Mouse (Mus musculus): ENCODE data around the gene Sf3a2. TPM values are rescaled to one million over a fixed set of nuclear protein-coding genes. Genes with fewer than 3 reads are reported as not detected.

Sf3a2 gene
- total and polyA plus RNA-seq, 2 experiments: 6.7 to 17.8 TPM

DNA sequence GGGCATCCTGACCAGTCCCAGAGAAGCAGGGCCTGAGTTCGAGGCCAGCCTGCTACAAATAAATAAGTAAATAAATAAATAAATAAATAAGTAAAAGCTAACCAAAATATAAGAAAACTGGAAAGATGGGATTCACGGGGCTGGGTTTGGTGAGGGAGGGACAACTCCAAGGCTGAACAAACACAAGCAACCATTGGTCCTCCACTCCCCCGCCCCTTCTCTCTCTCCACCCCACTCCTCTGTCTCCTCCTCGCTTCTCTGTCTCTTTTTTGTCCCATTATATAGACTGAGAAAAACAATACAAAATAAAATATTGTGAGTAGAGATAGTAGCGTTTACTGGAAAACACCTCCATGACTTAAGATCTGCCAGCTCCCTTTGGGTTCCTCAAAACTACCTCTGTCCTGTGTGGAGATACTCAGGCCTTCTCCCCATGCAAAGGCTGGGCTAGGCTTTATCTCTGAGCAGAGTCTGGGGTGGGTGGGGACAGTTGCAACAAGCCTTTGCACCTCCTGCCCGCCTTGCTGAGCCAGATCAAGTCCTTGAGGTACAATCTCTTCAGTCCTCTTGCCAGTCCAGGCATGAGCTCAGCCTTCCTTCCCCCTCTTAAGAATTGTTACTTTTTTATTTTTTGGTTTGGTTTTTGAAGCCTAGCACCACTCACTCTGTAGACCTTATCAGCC is 20.7 kb downstream of the Sf3a2 start:
- H3K4me1 ChIP-seq (ENCODE audit: control insufficient read depth, insufficient read depth, low read length): peaks cover 7% of the 10 kb centered on the region; the same call in 1 of the 2 replicates
- no peak for TF ChIP-seq CTCF (IDR thresholded peaks at IDR 0.05; ENCODE audit: low read depth, low read length)
- H3K27me3 ChIP-seq (ENCODE audit: control insufficient read depth, insufficient read depth, low read length): no peaks in the 10 kb centered on the region
- H3K4me3 ChIP-seq (ENCODE audit: insufficient read depth, low read depth, low read length): no peak overlapping the region
- no peaks in the 10 kb centered on the region for H3K79me2 ChIP-seq (ENCODE audit: control insufficient read depth, insufficient read depth, low read length)
- H3K36me3 ChIP-seq (ENCODE audit: control insufficient read depth, insufficient read depth, low read length): no peaks in the 10 kb centered on the region
- H3K27ac ChIP-seq (replicated peaks; ENCODE audit: insufficient read depth, low read depth, low read length): peak overlapping the region; percentile 65
- no peak overlapping the region for H3K9ac ChIP-seq (ENCODE audit: low read depth, low read length)
- peak; percentile 70 for DNase-seq (ENCODE audit: extremely low read depth, low read depth, low spot score)
- 43% methylated on average over 6 of the region's 6 CpGs for WGBS

DNA sequence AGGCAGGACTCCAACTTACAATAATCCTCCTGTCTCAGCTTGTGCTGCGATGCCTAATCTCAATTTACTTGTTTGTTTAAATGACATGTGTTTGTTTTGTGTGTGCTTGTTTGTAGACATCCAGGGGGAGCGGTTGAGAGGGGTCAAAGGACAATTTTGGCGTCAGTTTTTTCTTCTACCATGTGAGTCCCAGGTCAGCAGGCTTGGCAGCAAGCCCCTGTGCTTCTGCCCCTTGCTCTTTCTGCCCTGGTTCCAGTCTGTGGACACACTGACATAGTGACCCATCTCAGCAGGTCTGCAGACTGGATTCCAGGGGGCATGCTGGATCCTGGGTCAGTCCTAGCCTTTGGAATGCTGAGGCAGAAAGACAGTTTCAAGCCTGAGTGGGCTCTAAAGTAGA is 21.4 kb downstream of the Sf3a2 start:
- Histone ChIP-seq H3K36me3 (ENCODE audit: control insufficient read depth, insufficient read depth, low read length) (no peaks in the 10 kb centered on the region), H3K79me2 (ENCODE audit: control insufficient read depth, insufficient read depth, low read length) (no peaks in the 10 kb centered on the region), H3K9ac (ENCODE audit: low read depth, low read length) (no peak overlapping the region), H3K27me3 (ENCODE audit: control insufficient read depth, insufficient read depth, low read length) (no peaks in the 10 kb centered on the region), H3K4me1 (ENCODE audit: control insufficient read depth, insufficient read depth, low read length) (peaks cover 12% of the 10 kb centered on the region), H3K4me3 (ENCODE audit: insufficient read depth, low read depth, low read length) (no peak overlapping the region), H3K27ac (replicated peaks; ENCODE audit: insufficient read depth, low read depth, low read length) (peak overlapping the region; percentile 65)
- peak; percentile 98 for DNase-seq (ENCODE audit: extremely low read depth, low read depth, low spot score)
- WGBS: 10% methylated on average over 3 of the region's 3 CpGs
- TF ChIP-seq POLR2A (IDR thresholded peaks at IDR 0.05; ENCODE audit: extremely low read depth, insufficient read depth, low read length) (no peak), CTCF (IDR thresholded peaks at IDR 0.05; ENCODE audit: low read depth, low read length) (no peak)

DNA sequence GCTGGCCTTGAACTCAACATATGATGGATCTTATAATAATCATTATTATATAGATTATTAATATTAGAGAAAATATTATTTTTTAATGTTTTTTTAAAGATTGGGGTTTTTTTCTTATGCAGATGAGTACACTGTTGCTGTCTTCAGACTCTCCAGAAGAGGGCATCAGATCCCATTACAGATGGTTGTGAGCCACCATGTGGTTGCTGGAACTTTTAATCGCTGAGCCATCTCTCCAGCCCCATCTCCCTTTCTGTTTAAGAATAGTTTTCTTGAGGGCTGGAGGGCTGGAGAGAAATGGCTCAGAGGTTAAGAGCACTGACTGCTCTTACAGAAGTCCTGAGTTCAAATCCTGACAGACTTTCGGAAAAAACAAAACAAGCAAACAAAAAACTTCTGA is 24.0 kb downstream of the Sf3a2 start:
- no peaks in the 10 kb centered on the region for H3K27me3 ChIP-seq (ENCODE audit: control insufficient read depth, insufficient read depth, low read length)
- H3K4me3 ChIP-seq (ENCODE audit: insufficient read depth, low read depth, low read length): no peak overlapping the region
- 0 out of 2 replicates have a peak, but pooled peaks have one; percentile 13 for TF ChIP-seq CTCF (IDR thresholded peaks at IDR 0.05; ENCODE audit: low read depth, low read length)
- no peak for TF ChIP-seq POLR2A (IDR thresholded peaks at IDR 0.05; ENCODE audit: extremely low read depth, insufficient read depth, low read length)
- WGBS: 45% methylated on average over 2 of the region's 2 CpGs
- no peaks in the 10 kb centered on the region for H3K36me3 ChIP-seq (ENCODE audit: control insufficient read depth, insufficient read depth, low read length)
- H3K79me2 ChIP-seq (ENCODE audit: control insufficient read depth, insufficient read depth, low read length): peaks cover 4% of the 10 kb centered on the region; the same call in 1 of the 2 replicates
- peak; percentile 31 for DNase-seq (ENCODE audit: extremely low read depth, low read depth, low spot score)
- no peak overlapping the region for H3K9ac ChIP-seq (ENCODE audit: low read depth, low read length)
- H3K4me1 ChIP-seq (ENCODE audit: control insufficient read depth, insufficient read depth, low read length): peaks cover 16% of the 10 kb centered on the region
- H3K27ac ChIP-seq (replicated peaks; ENCODE audit: insufficient read depth, low read depth, low read length): no peak overlapping the region

DNA sequence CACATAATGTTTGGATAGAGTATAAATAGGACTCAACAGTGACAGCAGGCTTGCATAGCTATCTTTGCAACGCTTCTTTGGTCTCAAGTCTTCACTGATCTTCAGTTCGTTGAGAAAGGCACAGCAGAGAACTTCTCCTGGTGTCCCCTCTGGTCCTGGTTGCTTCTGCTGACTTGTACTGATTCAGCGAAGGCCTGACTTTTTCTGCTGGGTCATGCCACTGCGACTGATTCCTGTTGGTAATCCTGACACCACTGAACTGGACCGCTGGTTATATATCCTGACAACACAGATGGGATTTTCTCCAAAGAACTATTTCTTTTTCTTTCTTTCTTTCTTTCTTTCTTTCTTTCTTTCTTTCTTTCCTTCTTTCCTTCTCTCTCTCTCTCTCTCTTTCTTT is 24.5 kb downstream of the Sf3a2 start:
- no peak overlapping the region for H3K9ac ChIP-seq (ENCODE audit: low read depth, low read length)

DNA sequence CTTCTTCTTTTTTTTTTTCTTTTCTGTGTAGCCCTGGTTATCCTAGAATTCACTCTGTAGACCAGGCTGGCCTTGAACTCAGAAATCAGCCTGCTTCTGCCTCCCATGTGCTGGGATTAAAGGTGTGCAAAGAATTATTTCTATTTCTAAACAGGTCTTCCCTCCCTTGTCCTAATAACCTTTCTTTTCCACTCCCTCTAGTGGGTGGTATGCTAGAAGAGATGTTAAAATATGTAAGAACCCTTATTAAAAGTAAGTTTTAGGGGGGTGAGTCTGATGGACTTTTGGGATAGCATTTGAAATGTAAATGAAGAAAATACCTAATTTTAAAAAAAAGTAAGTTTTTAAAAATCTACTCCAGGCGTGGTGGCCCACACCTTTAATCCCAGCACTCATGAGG is 25.3 kb downstream of the Sf3a2 start:
- Histone ChIP-seq H3K4me3 (ENCODE audit: insufficient read depth, low read depth, low read length) (no peak overlapping the region), H3K79me2 (ENCODE audit: control insufficient read depth, insufficient read depth, low read length) (peaks cover 16% of the 10 kb centered on the region; the same call in 1 of the 2 replicates), H3K36me3 (ENCODE audit: control insufficient read depth, insufficient read depth, low read length) (no peaks in the 10 kb centered on the region), H3K4me1 (ENCODE audit: control insufficient read depth, insufficient read depth, low read length) (peaks cover 22% of the 10 kb centered on the region), H3K9ac (ENCODE audit: low read depth, low read length) (no peak overlapping the region), H3K27ac (replicated peaks; ENCODE audit: insufficient read depth, low read depth, low read length) (no peak overlapping the region), H3K27me3 (ENCODE audit: control insufficient read depth, insufficient read depth, low read length) (no peaks in the 10 kb centered on the region)
- TF ChIP-seq POLR2A (IDR thresholded peaks at IDR 0.05; ENCODE audit: extremely low read depth, insufficient read depth, low read length) (no peak), CTCF (IDR thresholded peaks at IDR 0.05; ENCODE audit: low read depth, low read length) (no peak)
- 94% methylated on average over 1 of the region's 1 CpGs for WGBS
- peak; percentile 17 for DNase-seq (ENCODE audit: extremely low read depth, low read depth, low spot score)

More for the DNA sequence above, 24.5 kb downstream of the Sf3a2 start:
- H3K27me3 ChIP-seq (ENCODE audit: control insufficient read depth, insufficient read depth, low read length): no peaks in the 10 kb centered on the region
- no peak for DNase-seq (ENCODE audit: extremely low read depth, low read depth, low spot score)
- TF ChIP-seq POLR2A (IDR thresholded peaks at IDR 0.05; ENCODE audit: extremely low read depth, insufficient read depth, low read length) (no peak), CTCF (IDR thresholded peaks at IDR 0.05; ENCODE audit: low read depth, low read length) (no peak)
- H3K36me3 ChIP-seq (ENCODE audit: control insufficient read depth, insufficient read depth, low read length): no peaks in the 10 kb centered on the region
- 85% methylated on average over 5 of the region's 5 CpGs for WGBS
- H3K4me3 ChIP-seq (ENCODE audit: insufficient read depth, low read depth, low read length): no peak overlapping the region
- H3K4me1 ChIP-seq (ENCODE audit: control insufficient read depth, insufficient read depth, low read length): peaks cover 16% of the 10 kb centered on the region
- H3K27ac ChIP-seq (replicated peaks; ENCODE audit: insufficient read depth, low read depth, low read length): no peak overlapping the region
- H3K79me2 ChIP-seq (ENCODE audit: control insufficient read depth, insufficient read depth, low read length): peaks cover 10% of the 10 kb centered on the region; the same call in 1 of the 2 replicates
